Mouse (Mus musculus): ENCODE data around the gene Cbx3. TPM values are rescaled to one million over a fixed set of nuclear protein-coding genes. Genes with fewer than 3 reads are reported as not detected.

Cbx3 gene
- polyA plus RNA-seq, 1 experiment from 2014 or later, result 627 TPM

GRCm38 (mm10) chr6:51457283-51457682, 12.9 kb upstream of the Cbx3 start:
- no peak for DNase-seq (ENCODE audit: extremely low spot score, low spot score)
- Histone ChIP-seq H3K4me3 (no peak overlapping the region), H3K4me1 (peaks cover 4% of the 10 kb centered on the region; the same call in 1 of the 2 replicates), H3K36me3 (replicated peaks) (peaks cover 47% of the 10 kb centered on the region), H3K27ac (no peak overlapping the region), H3K27me3 (ENCODE audit: poor library complexity, severe bottlenecking) (no peaks in the 10 kb centered on the region), H3K9me3 (no peaks in the 10 kb centered on the region)
- 89% methylated on average over 3 of the region's 3 CpGs for WGBS

- H3K27me3 ChIP-seq (ENCODE audit: poor library complexity, severe bottlenecking), result no peaks in the 10 kb centered on the region
- peaks cover 4% of the 10 kb centered on the region; the same call in 1 of the 2 replicates for H3K4me1 ChIP-seq
- no peaks in the 10 kb centered on the region for H3K9me3 ChIP-seq
- H3K36me3 ChIP-seq (replicated peaks), result peaks cover 53% of the 10 kb centered on the region
- WGBS, result 87% methylated on average over 8 of the region's 8 CpGs
- no peak overlapping the region for H3K27ac ChIP-seq
- DNase-seq (ENCODE audit: extremely low spot score, low spot score), result no peak
- no peak overlapping the region for H3K4me3 ChIP-seq
These were observed 12.3 kb upstream of the Cbx3 start for GRCm38 (mm10) chr6:51457770-51458387.

GRCm38 (mm10) chr6:51458925-51459312, 11.2 kb upstream of the Cbx3 start:
- WGBS, result 55% methylated on average over 2 of the region's 2 CpGs
- H3K9me3 ChIP-seq, result no peaks in the 10 kb centered on the region
- DNase-seq (ENCODE audit: extremely low spot score, low spot score), result no peak
- 0 out of 2 replicates have a peak, but pooled peaks cover 5% of the 10 kb centered on the region for H3K4me1 ChIP-seq
- H3K27ac ChIP-seq, result no peak overlapping the region
- H3K36me3 ChIP-seq (replicated peaks), result peaks cover 64% of the 10 kb centered on the region
- H3K4me3 ChIP-seq, result no peak overlapping the region
- H3K27me3 ChIP-seq (ENCODE audit: poor library complexity, severe bottlenecking), result no peaks in the 10 kb centered on the region

- 40% methylated on average over 5 of the region's 5 CpGs for WGBS
- no peak overlapping the region for H3K4me3 ChIP-seq
- H3K27me3 ChIP-seq (ENCODE audit: poor library complexity, severe bottlenecking), result no peaks in the 10 kb centered on the region
- H3K9me3 ChIP-seq, result no peaks in the 10 kb centered on the region
- peaks cover 69% of the 10 kb centered on the region for H3K36me3 ChIP-seq (replicated peaks)
- H3K27ac ChIP-seq, result no peak overlapping the region
- 0 out of 2 replicates have a peak, but pooled peaks cover 5% of the 10 kb centered on the region for H3K4me1 ChIP-seq
- peak; percentile 44 for DNase-seq (ENCODE audit: extremely low spot score, low spot score)
These were observed 10.7 kb upstream of the Cbx3 start for GRCm38 (mm10) chr6:51459313-51460020.

- peaks cover 75% of the 10 kb centered on the region for H3K36me3 ChIP-seq (replicated peaks)
These were observed 10.2 kb upstream of the Cbx3 start for GRCm38 (mm10) chr6:51460021-51460360.

GRCm38 (mm10) chr6:51460363-51460762, 9.8 kb upstream of the Cbx3 start:
- 74% methylated on average over 3 of the region's 3 CpGs for WGBS
- no peak for DNase-seq (ENCODE audit: extremely low spot score, low spot score)
- Histone ChIP-seq H3K4me3 (no peak overlapping the region), H3K36me3 (replicated peaks) (peaks cover 78% of the 10 kb centered on the region), H3K27me3 (ENCODE audit: poor library complexity, severe bottlenecking) (no peaks in the 10 kb centered on the region), H3K4me1 (peaks cover 5% of the 10 kb centered on the region), H3K9me3 (no peaks in the 10 kb centered on the region), H3K27ac (no peak overlapping the region)

More at GRCm38 (mm10) chr6:51460021-51460360, 10.2 kb upstream of the Cbx3 start:
- H3K4me3 ChIP-seq, result no peak overlapping the region
- 83% methylated on average over 4 of the region's 4 CpGs for WGBS
- H3K27ac ChIP-seq, result no peak overlapping the region
- no peaks in the 10 kb centered on the region for H3K9me3 ChIP-seq
- H3K4me1 ChIP-seq, result 0 out of 2 replicates have a peak, but pooled peaks cover 5% of the 10 kb centered on the region
- no peak for DNase-seq (ENCODE audit: extremely low spot score, low spot score)
- no peaks in the 10 kb centered on the region for H3K27me3 ChIP-seq (ENCODE audit: poor library complexity, severe bottlenecking)

- 3% methylated on average over 2 of the region's 2 CpGs for WGBS
- H3K4me1 ChIP-seq, result peaks cover 34% of the 10 kb centered on the region
- no peak for DNase-seq (ENCODE audit: extremely low spot score, low spot score)
- peak overlapping the region; percentile 100; the same call in 1 of the 2 replicates for H3K27ac ChIP-seq
- H3K27me3 ChIP-seq (ENCODE audit: poor library complexity, severe bottlenecking), result no peaks in the 10 kb centered on the region
- H3K9me3 ChIP-seq, result no peaks in the 10 kb centered on the region
- H3K4me3 ChIP-seq, result peak overlapping the region; percentile 96
- peaks cover 67% of the 10 kb centered on the region for H3K36me3 ChIP-seq (replicated peaks)
These were observed 2.5 kb upstream of the Cbx3 start for GRCm38 (mm10) chr6:51467649-51468048.

- H3K4me1 ChIP-seq, result peaks cover 41% of the 10 kb centered on the region
- peak; percentile 79 for DNase-seq (ENCODE audit: extremely low spot score, low spot score)
- H3K27ac ChIP-seq, result peak overlapping the region; percentile 100
- H3K9me3 ChIP-seq, result no peaks in the 10 kb centered on the region
- peak overlapping the region; percentile 96 for H3K4me3 ChIP-seq
- WGBS, result under 1% methylated on average over 63 of the region's 63 CpGs
- no peaks in the 10 kb centered on the region for H3K27me3 ChIP-seq (ENCODE audit: poor library complexity, severe bottlenecking)
- peaks cover 67% of the 10 kb centered on the region for H3K36me3 ChIP-seq (replicated peaks)
These were observed 1.1 kb upstream of the Cbx3 start for GRCm38 (mm10) chr6:51468891-51469561.

GRCm38 (mm10) chr6:51469715-51470310, 347 bp upstream of the Cbx3 start, which contains the start of gene Hnrnpa2b1:
Gene Hnrnpa2b1, minus strand, starts transcription at chr6:51469894.
- Histone ChIP-seq H3K27me3 (ENCODE audit: poor library complexity, severe bottlenecking) (no peaks in the 10 kb centered on the region), H3K36me3 (replicated peaks) (peaks cover 67% of the 10 kb centered on the region), H3K27ac (peak within 1 kb of the TSS; percentile 100), H3K9me3 (no peaks in the 10 kb centered on the region), H3K4me1 (peaks cover 47% of the 10 kb centered on the region), H3K4me3 (peak within 1 kb of the TSS; percentile 96)
- peak; percentile 98 for DNase-seq (ENCODE audit: extremely low spot score, low spot score)
- under 1% methylated on average over 63 of the region's 63 CpGs for WGBS

GRCm38 (mm10) chr6:51471179-51471505, 982 bp downstream of the Cbx3 start:
- Histone ChIP-seq H3K36me3 (replicated peaks) (peaks cover 67% of the 10 kb centered on the region), H3K9me3 (no peaks in the 10 kb centered on the region), H3K4me3 (peak overlapping the region; percentile 96), H3K27me3 (ENCODE audit: poor library complexity, severe bottlenecking) (no peaks in the 10 kb centered on the region), H3K4me1 (peaks cover 39% of the 10 kb centered on the region), H3K27ac (peak overlapping the region; percentile 100)
- no peak for DNase-seq (ENCODE audit: extremely low spot score, low spot score)
- WGBS, result 0% methylated on average over 10 of the region's 10 CpGs

- H3K36me3 ChIP-seq (replicated peaks), result peaks cover 67% of the 10 kb centered on the region
- H3K4me3 ChIP-seq, result peak overlapping the region; percentile 96
- peak overlapping the region; percentile 100 for H3K27ac ChIP-seq
- no peak for DNase-seq (ENCODE audit: extremely low spot score, low spot score)
- WGBS, result 33% methylated on average over 3 of the region's 3 CpGs
- H3K4me1 ChIP-seq, result peaks cover 32% of the 10 kb centered on the region
- no peaks in the 10 kb centered on the region for H3K9me3 ChIP-seq
- no peaks in the 10 kb centered on the region for H3K27me3 ChIP-seq (ENCODE audit: poor library complexity, severe bottlenecking)
These were observed 1.6 kb downstream of the Cbx3 start for GRCm38 (mm10) chr6:51471782-51472181.

GRCm38 (mm10) chr6:51472213-51472612, 2.1 kb downstream of the Cbx3 start:
- no peak for DNase-seq (ENCODE audit: extremely low spot score, low spot score)
- H3K4me3 ChIP-seq, result peak overlapping the region; percentile 96
- H3K9me3 ChIP-seq, result no peaks in the 10 kb centered on the region
- WGBS, result 70% methylated on average over 4 of the region's 4 CpGs
- peak overlapping the region; percentile 100 for H3K27ac ChIP-seq
- peaks cover 28% of the 10 kb centered on the region for H3K4me1 ChIP-seq
- peaks cover 67% of the 10 kb centered on the region for H3K36me3 ChIP-seq (replicated peaks)
- no peaks in the 10 kb centered on the region for H3K27me3 ChIP-seq (ENCODE audit: poor library complexity, severe bottlenecking)

All from forebrain, embryonic 10.5 days (tissue).